Mouse (Mus musculus) testis, adult 2 months (tissue): ENCODE measurements at regions not wholly inside any gene's neighbourhood (a gene's known extent, or its start where the extent isn't known, plus 50 kb on each side); places are given as distances from the start of the nearest gene placed in this dataset.

Experiments used
- H3K27ac ChIP-seq: fragments of 200-500 bp; 2 replicates; pipeline ENCODE4 v1.5.1; 2012; ENCODE audit warnings: low read depth, low read length; ENCODE audit not compliant: control insufficient read depth, insufficient read depth
- H3K27me3 ChIP-seq: fragments of 200-500 bp; 2 replicates; pipeline ENCODE4 v1.6.1; 2012; ENCODE audit warnings: mild to moderate bottlenecking, low read length, moderate library complexity; ENCODE audit not compliant: control insufficient read depth, insufficient read depth
- H3K36me3 ChIP-seq: fragments of 200-500 bp; 2 replicates; pipeline ENCODE4 v1.6.1; 2012; ENCODE audit warnings: mild to moderate bottlenecking, low read length; ENCODE audit not compliant: control insufficient read depth, insufficient read depth
- H3K4me1 ChIP-seq: fragments of 200-500 bp; 2 replicates; pipeline ENCODE4 v1.6.1; 2012; ENCODE audit warnings: low read length; ENCODE audit not compliant: control insufficient read depth, insufficient read depth
- H3K4me3 ChIP-seq: fragments of 200-500 bp; 2 replicates; pipeline ENCODE4 v1.5.1; 2012; ENCODE audit warnings: low read depth, mild to moderate bottlenecking, low read length, moderate library complexity, mixed read lengths; ENCODE audit not compliant: control insufficient read depth
- CTCF ChIP-seq: fragments of 200-500 bp; IDR thresholded peaks from 2 replicates; pipeline ENCODE4 v1.5.1; 2012; ENCODE audit warnings: low read depth, mild to moderate bottlenecking, inconsistent platforms, low read length, moderate library complexity; ENCODE audit not compliant: control insufficient read depth, insufficient read depth, insufficient replicate concordance
- POLR2A ChIP-seq: fragments of 200-500 bp; IDR thresholded peaks from 2 replicates; pipeline ENCODE4 v1.6.1; 2012; ENCODE audit warnings: low read depth, mild to moderate bottlenecking, inconsistent platforms, low read length, moderate library complexity; ENCODE audit not compliant: control insufficient read depth

- no peak overlapping the region for H3K4me3 ChIP-seq
- H3K27ac ChIP-seq = no peak overlapping the region
- no peaks in the 10 kb centered on the region for H3K27me3 ChIP-seq
- H3K4me1 ChIP-seq = no peaks in the 10 kb centered on the region; the same call in 1 of the 2 replicates
- no peaks in the 10 kb centered on the region for H3K36me3 ChIP-seq
- TF ChIP-seq CTCF (no peak), POLR2A (no peak)
These were observed 586.7 kb downstream of the Ofcc1 start for GRCm38 (mm10) chr13:39774554-39774953.

GRCm38 (mm10) chr13:39774111-39774510 lies 587.1 kb downstream of the Ofcc1 start:
- H3K27me3 ChIP-seq = no peaks in the 10 kb centered on the region
- H3K27ac ChIP-seq = no peak overlapping the region
- no peaks in the 10 kb centered on the region; the same call in 1 of the 2 replicates for H3K4me1 ChIP-seq
- H3K36me3 ChIP-seq = no peaks in the 10 kb centered on the region
- no peak for TF ChIP-seq POLR2A
- TF ChIP-seq CTCF = no peak
- H3K4me3 ChIP-seq = no peak overlapping the region; the same call in 1 of the 2 replicates

GRCm38 (mm10) chr13:39769228-39769627 lies 592.0 kb downstream of the Ofcc1 start:
- H3K27me3 ChIP-seq = no peaks in the 10 kb centered on the region
- no peaks in the 10 kb centered on the region; the same call in 1 of the 2 replicates for H3K4me1 ChIP-seq
- no peaks in the 10 kb centered on the region for H3K36me3 ChIP-seq
- no peak overlapping the region for H3K4me3 ChIP-seq
- no peak overlapping the region for H3K27ac ChIP-seq
- TF ChIP-seq CTCF (no peak), POLR2A (no peak)

DNA sequence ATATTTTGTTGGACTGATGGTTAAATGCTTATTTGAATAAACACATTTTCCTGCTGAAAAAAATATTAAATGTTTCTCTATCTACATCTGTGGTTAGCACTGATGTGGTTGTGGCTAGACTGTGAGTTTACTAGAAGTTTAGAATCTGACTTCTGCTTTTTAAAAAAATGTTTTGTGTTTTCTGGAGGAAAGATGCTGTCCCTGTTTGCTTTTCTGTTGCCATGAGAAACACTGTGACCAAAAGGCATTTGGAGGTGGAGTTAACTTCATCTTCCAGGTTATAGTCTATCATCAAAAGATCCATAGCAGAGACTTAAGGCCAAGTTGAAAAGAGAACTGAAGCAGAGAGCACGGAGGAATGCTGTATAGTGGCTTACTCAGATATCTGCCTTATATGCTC lies 594.4 kb downstream of the Ofcc1 start:
- TF ChIP-seq CTCF = no peak
- TF ChIP-seq POLR2A = no peak

More for the DNA sequence above, 594.4 kb downstream of the Ofcc1 start:
- Histone ChIP-seq H3K27ac (no peak overlapping the region), H3K27me3 (no peaks in the 10 kb centered on the region), H3K4me3 (no peak overlapping the region), H3K36me3 (no peaks in the 10 kb centered on the region), H3K4me1 (no peaks in the 10 kb centered on the region)
